Mouse (Mus musculus) adrenal gland, adult 8-10 months (tissue): ENCODE data around the gene Limk2. TPM values are rescaled to one million over a fixed set of nuclear protein-coding genes. Genes with fewer than 3 reads are reported as not detected.
A peak's percentile ranks its signal among the peaks of the same experiment; 100 is the strongest.

Source experiments
- DNase-seq: peaks from one replicate; pipeline ENCODE4 v3.0.0; 2022
- total RNA-seq, 4 experiments: library from RNA; stranded (reverse); gene quantifications; 2 replicates each; pipeline ENCODE4 v1.2.4; 2022

The Limk2 gene
- total RNA-seq: 10 to 100 TPM; 19.4 to 36.8 (median 32.2) TPM

DNA sequence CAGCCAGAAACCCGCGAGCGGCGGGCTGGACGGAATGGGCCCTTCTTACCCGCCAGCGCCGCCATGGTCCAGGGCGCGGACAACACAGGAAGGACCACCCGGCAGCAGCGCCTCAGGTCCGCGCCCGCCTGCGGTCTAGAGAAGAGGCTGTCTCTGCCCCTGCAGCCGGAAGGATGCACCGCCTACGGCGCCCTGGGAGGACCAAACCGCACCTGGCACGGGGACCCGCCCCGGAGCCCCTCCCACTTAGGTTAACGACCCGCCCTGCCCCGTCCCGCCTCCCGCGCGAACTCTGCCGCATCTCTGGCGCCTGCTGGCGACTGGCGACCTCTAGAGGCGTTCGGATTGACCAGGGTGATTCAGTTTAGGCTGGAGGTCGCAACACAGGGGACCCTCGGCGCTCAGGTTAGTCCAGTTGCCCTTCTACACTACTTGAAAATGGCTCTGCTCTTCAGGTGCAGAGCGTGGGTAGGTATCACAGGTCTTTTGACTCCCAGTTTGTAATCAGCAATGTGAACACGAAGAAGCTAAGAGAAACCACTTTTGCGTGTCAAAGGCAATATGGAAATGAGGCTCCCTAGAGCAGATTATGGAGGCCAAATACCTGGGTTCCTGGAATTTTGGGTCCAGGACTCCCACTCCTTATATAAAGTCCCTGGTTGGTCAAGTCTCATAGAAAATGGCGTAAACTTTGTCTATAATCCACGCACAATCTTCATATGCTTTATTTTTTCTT is at the start of gene Limk2:
TSS of gene Limk2 (minus strand) at position 193 of the 736 bp plus-strand sequence.
- DNase-seq: peak; percentile 86

DNA sequence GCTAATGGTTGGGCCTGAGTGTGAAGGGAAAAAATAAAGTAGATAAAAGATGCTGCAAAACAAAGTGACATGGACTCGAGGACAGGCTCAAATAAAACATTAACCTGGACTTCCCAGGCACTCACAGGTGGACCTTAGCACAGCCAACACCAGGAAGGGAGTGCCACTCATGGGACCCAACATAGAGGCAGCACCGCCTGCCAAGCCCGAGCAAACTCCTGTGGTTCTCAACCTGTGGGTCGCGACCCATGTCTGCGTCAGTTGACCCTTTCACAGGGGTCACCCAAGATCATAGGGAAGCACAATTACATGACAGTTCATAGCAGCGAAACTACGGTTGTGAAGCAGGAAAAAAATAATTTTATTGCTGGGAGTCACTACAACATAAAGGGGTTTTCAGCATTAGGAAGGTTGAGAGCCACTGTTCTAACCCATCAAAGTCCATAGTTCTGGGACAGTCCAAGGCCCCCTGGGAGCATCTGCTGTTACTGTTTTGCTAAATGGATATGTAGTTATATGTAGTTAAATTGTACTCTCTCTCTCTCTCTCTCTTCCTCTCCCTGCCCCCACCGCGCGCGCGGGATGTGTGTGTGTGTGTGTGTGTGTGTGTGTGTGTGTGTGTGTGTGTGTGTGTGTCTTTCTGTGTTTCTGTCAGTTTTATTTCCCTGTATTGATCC is 49.6 kb upstream of the Limk2 start:
- DNase-seq: no peak

DNA sequence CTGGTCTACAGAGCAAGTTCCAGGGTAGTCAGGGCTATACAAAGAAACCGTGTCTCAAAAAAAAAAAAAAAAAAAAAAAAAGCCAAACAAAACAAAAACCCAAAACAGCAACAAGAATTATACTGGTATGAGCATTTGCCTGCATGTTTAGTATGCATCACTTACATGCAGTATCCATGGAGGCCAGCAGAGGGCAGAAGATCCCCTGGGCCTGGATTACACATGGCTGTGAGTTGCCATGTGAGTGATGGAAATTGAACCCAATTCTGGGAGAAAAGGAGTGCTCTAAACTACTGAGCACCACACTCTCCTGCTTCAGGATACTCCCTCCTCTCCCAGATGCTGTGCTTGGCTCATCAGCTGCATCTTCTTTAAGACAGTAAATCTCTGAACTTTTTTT is 47.4 kb upstream of the Limk2 start:
- peak; percentile 36 for DNase-seq

DNA sequence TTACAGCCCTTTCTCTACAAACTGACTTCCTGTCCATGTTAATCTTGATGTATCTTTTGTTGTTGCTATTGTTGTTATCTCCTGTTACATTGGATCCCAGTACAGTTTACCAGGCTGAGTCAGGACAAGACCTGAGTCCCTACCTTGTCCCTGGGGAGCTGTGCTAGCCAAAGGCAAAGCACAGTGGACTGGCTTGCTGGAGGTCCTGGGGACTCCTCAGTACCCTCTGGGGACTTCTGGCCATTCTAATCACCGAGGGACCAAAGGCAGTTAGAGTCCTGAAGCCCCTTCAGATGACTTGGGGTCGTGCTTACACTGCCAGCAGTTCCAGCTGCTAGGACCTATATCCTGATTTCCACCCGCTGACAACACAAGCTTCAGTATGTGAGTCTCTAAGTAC is 45.5 kb upstream of the Limk2 start:
- no peak for DNase-seq

DNA sequence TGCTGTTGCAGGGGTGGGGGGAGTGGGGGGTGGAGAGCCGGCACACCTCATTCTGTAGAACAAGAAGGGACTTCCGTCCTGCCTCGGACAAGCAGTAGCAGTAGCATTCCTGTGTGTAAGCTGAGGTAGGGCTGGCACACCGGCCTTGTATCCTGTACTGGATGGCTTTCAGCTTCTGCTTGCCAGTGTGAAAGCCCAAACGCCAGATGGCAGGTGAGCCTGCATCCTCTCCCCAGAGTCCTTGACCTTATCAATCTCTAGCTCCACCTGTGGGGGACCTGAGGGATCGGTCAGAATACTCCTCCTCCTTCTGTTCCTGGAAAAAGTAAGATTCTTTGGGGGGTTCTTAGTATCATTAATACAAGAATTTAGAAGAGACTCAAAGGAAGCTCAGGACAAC is 44.5 kb upstream of the Limk2 start:
- DNase-seq: no peak

DNA sequence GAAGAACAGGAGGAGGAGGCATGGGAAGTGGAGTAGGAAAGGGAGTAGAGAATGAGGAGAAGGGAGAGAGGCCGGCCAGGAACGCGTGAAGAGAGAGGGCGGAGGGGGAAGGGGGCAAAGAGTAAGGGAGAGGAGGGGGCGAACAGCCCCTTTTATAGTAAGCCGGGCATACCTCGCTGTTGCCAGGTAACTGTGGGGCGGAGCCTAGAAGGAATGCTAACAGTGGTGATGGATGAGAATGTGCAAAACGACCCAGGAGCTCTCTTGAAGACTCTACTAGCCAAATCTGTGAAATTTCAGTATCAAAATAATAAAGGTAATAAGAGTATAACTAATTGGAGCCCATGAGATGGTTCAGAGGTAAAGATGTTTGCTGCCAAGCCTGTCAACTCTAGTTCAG is 43.8 kb upstream of the Limk2 start:
- no peak for DNase-seq

DNA sequence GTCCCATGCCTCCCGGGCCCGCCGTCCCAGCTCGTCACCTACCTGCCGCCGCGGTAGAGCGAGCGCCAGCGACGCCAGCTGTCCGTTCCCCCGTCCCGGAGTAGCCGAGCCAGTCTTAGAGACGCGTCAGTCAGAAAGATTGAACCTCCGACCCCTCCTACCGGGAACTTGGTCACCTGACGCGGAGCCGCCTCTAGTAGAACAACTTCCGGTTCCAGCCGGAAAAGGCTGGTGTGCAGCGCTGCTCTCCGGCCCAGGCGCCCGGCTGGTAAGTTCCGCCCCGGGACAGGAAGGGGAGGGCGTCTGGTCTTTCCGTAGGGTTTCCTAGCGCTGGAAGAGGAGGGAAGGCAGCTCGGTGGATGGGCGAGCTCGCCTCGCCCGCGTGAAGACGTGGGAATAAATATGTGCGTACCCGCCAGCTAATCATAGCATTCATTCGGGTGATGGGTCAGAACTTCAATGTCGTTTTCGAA is 43.2 kb upstream of the Limk2 start, which contains the start of gene Rnf185:
TSS of gene Rnf185 (minus strand) at position 197 of the 473 bp plus-strand sequence.
- DNase-seq: peak; percentile 95

DNA sequence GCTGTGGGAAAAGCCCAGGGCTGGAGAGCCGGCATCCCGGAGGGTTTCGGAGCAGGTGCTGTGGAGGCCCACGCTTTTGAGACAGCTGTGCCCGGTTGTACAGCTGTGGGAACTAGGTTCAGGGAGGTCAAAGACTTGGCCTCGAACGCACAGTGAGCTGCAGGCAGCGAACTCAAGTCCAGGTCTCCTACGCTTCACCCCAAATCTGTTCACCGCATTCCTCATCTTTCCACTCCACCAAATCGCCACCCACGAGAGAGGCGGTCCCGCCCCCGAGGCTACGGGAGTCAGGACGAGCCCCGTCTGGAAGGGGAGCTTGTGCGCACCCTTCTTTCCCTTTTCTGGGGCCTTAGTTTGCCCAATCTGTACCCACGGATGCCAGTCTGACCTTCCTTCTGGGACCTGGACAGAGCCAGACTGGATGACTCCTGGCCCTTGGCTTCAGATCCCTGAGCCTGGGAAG is 42.7 kb upstream of the Limk2 start:
- no peak for DNase-seq

DNA sequence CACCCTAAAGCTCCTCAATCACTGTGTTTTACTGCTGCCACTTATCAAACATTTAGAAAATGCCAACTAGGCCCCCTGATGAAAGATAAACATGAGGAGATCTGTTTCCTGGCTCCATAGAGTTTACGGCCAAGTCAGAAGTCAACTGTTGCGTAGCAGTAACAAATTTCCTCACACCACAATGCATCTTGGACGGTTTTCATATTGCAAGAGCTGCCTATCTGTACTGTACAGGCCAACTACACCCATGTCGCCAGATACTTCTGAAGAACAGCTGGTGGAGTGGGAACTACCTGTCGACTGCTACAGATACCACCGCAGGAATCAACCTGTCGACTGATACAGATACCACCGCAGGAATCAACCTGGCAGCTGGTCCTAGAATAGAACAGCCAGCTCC is 35.9 kb upstream of the Limk2 start:
- no peak for DNase-seq

DNA sequence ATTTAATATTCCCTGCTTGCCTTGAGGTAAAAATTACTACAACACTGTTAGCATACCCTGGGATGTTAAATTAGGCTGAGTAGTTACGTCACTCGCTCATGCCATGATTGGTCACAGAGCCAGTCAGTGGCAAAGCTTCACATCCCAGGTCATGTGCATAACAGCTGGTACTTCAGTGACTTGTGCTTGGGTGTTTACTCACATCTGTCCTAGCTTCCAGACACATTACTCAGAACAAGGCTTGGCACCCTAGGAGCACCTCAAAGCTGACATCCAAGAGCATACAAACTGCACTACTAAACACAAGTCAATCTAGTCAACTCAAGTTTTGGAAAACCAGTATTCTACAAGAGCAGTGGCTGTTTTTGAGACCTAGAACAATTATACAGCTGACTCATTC is 34.1 kb upstream of the Limk2 start:
- DNase-seq: no peak

DNA sequence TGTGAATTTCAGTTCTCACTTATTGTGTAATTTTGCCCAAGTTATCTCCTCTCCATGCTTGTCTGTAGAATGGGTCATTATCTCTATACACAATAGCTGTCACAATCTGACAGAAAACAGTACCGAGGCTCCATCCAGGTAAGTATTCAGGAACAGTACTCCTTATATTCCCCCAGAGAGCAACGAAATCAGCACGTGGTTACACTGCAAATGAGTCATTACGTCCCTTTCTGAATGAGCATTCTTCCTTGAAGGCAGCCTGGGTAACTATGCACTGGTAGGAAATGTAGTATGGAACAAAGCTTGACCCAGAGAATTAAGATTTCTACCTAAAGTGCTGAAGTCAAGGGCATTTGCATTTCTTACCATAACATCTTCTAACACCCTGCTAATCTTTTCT is 33.7 kb upstream of the Limk2 start:
- no peak for DNase-seq

DNA sequence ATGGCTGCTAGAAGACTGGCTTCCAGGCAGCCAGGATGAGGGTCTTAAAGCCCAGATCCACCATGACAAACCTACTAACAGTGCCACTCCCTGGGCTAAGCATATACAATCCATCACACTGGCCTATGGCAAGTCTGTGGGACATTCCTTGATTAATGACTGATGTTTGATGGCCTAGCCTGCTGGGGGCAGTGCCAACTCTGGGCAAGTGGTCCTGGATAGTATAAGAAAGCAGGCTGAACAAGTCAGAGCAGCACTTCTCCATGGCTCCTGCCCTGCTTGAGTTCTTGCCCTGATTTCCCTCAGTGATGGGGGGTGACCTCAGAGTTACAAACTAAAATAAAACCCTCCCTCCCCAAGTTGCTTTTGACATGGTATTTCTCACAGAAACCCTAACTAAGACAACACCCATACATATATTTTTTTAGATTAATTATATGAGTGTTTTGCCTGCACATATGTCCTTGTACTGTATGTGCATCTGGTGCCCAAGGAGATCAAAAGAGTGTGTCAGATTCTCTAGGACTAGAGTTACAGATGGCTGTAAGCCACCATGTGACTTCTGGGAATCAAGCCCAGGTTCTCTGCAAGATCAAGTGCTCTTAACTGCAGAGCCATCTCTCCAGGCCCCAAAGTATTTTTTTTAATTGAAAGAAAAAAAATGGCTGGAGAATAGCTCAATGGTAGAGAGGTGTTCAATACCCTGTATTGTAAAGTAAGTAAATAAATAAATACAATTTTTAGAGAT is 32.9 kb upstream of the Limk2 start:
- DNase-seq: no peak

DNA sequence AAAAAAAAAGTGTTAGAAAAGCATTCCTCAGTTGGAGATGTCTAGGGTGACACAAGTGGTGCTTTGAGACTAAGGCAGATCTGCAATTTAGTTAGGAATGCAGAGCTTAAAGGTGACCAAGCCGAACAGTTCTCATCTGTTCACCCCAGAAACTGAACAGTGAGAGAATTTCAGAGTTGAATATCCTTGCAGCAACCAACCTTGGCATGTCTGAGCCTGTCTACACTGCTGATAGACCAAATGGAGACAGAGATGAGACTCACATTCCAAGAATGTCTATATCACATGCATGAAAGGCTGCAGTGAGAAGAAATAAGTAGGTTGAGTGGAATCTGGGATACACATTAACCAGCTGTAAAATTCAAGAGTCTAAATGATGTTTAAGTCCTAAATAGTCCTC is 28.6 kb upstream of the Limk2 start:
- DNase-seq: no peak

DNA sequence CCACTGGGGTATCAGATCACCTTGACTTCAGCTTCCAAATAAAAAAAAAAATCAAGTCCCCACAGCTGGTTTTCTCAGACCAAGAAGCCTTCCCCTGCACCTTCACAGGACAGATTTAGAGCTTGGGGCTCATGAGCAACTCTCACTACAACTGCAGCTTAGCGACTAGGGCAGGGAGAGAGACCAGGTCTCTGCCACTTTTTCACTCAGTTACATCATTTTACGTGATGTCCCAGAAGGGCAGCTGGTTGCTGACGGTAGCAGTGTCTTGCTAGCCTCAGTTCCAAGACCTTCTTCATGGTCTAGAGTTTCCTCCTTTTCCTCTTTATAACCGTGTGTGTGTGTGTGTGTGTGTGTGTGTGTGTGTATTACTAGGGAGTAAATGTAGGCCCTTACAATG is 24.8 kb upstream of the Limk2 start:
- DNase-seq: no peak

DNA sequence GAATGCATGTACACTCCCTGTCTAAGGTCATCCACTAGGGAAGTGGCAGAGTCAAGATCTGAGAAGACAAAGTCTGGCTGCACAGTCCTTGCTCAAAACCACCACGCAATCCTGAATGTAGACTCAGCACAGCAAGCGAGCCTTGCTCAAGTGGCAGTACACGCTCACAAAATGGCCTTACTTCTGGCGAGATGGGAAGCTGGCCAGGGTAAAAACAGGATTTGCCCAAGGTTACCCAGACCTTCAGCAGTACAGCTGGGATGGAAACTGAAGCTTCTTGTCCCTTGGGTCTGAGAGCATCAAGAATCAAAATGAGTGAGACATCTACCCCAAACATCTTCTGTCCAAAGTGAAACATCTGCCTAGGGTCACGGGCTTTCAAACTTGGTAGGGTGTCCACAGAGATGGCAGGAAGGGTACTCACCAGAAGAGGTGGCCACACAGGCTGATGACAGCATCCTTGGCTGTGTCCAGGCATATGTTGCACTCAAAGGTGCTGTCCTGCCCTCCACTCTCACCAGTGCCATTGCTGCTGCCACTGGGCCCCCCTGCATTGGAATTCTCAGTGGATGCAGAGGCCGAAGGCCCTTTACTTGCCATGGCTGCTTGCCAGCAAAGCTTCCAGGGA is 23.1 kb upstream of the Limk2 start:
- peak; percentile 72 for DNase-seq

DNA sequence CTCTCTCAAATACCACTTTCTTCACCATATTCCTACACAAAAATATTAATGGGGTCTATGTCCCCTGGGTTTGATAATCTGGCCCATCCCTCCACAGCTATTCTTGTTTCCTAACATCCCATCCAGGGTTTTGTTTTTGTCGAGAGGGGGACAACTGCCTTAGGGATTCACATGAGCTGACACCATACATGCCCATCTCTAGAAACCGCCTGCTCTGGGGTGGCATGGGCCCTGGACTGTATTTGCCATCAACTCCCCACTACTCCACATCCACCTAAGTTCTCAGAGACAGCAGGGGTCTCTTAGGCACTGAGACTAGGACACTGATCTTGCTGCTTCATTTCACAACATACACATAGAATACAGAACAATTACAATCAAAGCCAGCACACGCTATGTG is 22.5 kb upstream of the Limk2 start:
- no peak for DNase-seq

DNA sequence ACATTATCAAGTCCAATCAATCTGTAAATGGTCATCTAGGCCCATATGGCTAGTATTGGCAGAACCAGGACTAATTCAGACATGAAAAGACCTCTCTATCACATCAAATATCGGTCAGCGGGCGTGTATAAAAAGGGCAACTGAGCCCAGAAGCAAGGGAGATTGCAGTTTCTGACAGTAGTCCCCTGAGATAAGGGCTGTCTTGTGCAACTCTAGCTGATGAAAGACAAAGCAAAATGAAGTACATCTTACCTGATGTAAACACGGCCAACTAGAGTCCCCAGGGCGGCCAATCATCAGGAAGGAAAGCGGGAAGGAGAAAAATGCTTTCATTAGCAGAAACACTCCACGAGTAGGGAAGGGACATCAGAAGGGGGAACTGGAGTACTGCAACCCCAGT is 19.6 kb upstream of the Limk2 start:
- DNase-seq: no peak

DNA sequence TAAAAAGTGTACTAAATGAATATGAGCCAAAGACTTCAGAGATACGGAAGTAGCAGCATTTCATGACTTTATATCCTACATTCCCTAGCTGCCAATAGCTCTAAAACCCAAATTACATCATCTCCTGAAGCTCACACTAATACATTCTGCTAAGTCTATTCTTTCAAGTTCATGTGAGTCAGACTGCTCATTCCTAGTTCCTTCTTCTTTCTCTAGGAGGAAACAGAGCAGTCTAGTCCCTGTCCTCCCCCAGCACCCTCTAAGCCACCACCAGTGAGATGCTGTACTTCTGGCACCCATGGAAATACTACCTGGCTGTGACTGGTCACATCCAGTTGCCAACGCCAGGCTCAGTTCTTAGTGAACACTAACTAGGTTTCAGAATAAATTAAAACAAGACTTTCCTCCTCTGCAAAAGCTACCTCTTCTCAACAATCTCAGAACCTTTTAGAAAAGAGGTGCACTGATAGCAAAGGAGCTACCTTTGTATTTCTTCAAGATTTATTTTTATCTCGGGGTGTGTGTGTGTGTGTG is 18.8 kb upstream of the Limk2 start:
- no peak for DNase-seq

DNA sequence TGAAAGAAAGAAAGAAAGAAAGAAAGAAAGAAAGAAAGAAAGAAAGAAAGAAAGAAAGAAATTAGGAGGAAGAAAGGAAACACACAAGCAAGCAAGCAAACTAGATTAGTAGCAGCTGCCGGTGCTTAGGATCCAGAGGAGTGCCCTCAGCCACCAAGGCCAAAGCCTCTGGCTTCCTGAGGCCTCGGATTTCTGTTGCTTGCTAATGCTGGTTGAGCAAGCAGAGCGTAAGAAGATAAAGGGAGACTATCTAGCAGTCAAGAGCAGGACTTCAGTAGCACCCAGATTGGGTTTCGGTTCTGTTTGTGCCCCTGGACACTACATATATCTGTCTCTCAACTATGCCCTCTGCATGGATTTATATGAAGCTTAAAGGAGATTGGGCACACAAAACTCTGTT is 13.3 kb upstream of the Limk2 start:
- no peak for DNase-seq

DNA sequence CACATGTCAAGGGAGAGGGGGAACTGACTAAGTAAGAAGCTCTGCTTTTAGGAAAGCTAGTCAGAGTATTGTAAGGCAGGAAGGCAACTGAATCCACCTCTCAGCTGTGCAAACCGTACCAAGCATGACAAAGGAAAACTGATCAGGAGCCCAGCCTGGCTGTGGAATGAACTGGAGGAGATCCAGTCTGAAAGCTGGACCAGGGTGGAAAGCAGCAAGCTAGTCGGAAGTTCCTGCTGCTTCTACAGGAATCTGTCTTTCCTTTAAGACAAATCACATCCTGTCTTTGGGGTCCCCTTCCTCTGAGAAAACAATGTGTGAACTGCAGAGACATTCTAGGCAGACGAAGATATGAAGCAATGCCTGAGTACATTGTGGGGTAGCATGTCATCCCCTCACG is 9.8 kb upstream of the Limk2 start:
- DNase-seq: no peak

DNA sequence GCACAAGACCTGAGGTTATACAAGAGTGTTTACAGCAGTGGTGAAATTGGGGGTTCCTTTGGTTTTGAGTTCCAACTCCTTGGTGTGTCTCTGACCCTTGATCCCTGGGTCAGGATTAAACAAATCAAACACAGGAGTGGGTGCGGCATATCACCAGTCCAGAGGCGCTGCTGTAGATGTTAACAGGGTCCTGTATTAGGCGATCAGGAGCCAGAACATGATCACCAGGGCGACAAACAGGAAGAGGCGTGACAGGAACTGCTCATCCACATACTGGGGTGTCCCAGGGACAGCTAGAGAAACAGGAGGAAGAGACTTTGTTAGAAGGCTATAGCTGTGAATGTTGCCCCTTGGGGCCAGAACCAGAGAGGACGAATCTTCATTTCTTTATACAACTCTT is 8.8 kb upstream of the Limk2 start:
- no peak for DNase-seq

DNA sequence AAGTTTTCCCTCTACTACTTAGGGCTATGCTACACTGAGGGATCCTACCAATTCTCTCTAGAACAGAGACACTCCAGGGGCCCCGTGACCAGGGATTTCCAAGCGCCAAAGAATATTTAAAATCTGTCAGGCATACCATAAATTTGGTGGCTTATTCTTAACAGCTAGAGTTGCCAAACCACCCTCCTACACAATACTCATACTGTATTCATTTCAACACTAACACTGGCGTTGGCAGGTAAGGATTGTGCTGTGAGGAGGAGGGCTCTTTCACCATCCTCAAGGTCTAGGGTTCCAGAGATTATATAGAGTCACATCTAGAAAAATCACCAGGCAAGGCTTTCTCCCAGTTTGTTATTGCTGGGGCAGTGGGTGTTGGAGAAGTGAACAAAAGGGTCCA is 7.4 kb upstream of the Limk2 start:
- no peak for DNase-seq

DNA sequence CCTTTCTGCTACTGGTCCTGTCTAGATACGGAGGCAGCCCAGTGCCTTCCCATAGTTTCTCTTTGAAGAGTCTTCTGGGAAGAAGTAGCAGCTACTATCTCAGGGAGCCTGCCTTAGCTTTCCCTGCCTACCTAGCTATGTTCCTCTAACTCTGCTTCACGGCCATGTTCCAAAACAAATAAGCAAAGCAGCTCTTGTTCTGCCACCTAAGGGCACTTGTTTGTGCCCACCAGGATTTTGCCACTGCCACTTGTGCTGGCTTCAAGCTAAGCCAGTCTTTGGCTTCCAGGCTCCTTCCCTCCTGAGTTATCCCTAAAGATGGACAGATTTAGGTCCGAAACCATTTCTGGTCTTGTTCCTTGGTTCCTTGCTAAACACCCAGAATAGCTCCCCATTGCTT is 3.1 kb upstream of the Limk2 start:
- no peak for DNase-seq
